Mouse (Mus musculus): Measurements from ENCODE around the gene Polr2e.

GRCm38 (mm10) chr10:80063877-80064650 lies 24.5 kb upstream of the Polr2e start:
- TF ChIP-seq CTCF (IDR thresholded peaks at IDR 0.05; ENCODE audit: low read depth): peak; percentile 9; the same call in 1 of the 2 replicates
- TF ChIP-seq EP300 (IDR thresholded peaks at IDR 0.05; ENCODE audit: low read depth): no peak

All from heart, postnatal 0 days (tissue).